ENCODE assay signal across 8 mouse cellular contexts in the genomic region with DNA sequence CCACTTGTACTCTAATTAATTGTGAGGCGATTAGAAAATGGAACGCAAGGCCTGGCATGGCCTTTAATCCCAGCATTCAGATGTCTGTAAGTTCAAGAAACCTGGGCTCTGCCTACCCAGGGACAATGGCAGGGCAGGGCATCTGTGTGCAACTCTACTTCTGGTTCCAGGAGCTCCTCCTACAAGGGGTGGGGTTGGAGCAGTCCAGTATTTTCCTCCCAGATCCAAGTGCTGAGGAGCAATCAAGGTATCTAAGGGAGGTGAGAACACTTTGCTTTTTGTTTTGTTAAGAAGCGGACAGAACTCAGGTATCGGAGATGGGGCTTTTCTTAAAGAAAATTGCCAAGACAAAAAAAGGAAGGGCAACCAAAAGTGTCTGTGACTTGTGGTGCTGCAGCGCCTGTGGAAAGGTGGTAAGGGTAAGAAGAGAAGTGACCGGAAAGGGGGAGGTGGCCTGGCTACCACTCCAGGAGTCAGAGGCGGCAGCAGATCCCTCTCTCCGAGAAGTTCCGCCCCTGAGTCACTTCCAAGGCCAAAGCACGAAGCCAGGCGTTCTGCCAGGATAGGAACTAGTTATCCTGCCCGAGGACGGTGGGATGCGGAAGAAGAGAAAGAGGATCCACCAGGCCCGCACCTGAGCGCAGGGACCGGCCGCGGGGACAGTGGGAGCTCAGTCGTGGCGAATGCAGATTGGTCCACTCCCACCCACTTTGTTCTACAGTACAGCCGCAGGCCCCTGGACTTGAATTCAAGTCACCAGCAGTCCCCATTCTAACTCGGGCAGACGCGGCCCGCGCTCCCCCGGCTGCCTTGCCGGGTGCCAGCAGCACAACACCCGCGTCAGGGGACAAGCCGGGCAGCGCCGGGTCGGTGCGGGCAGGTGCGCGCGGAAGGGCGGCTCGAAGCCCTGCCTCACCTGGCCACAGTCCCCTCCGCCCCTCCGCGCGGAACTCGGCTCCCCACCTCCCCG. TPM values are rescaled to one million over a fixed set of nuclear protein-coding genes. Genes with fewer than 3 reads are reported as not detected.
DNase-seq lines count a peak whose midpoint lies in the region; ATAC-seq and TF ChIP-seq lines count a peak whose summit lies in the region.

No protein-coding gene starts in this region.

- ATAC-seq in kidney, embryonic 14.5 days (ENCODE audit: low FRiP score, low TSS enrichment) = peak; percentile 33

- peaks cover 4% of the 10 kb centered on the region; the same call in 1 of the 2 replicates for H3K4me1 ChIP-seq in kidney, embryonic 14.5 days (ENCODE audit: control insufficient read depth, insufficient read depth, low read length)
- peaks cover 26% of the 10 kb centered on the region for H3K4me1 ChIP-seq in small intestine, adult 2 months (ENCODE audit: control insufficient read depth, insufficient read depth, insufficient read length, low read length)

- H3K9ac ChIP-seq in kidney, embryonic 14.5 days (ENCODE audit: low read depth, low read length) = peak overlapping the region; percentile 72

- WGBS in kidney, embryonic 14.5 days = 5% methylated on average over 47 of the region's 47 CpGs
- 3% methylated on average over 47 of the region's 47 CpGs for WGBS in small intestine, adult 2 months

- DNase-seq in heart, adult 18-20 months = peak; percentile 63 to 71
- no peak for DNase-seq in heart, postnatal 25 days (ENCODE audit: low spot score)
- DNase-seq in cerebellum, postnatal 10 days = peak; percentile 66 to 67
- DNase-seq in heart, adult 9 months (ENCODE audit: low spot score in 2 of 2) = peak; percentile 47 to 60
- peak; percentile 84 for DNase-seq in lung, postnatal 25 days (ENCODE audit: low spot score)
- DNase-seq in frontal cortex, postnatal 25 days (ENCODE audit: low spot score in 2 of 2) = no peak

- H3K27ac ChIP-seq in kidney, embryonic 14.5 days (ENCODE audit: low read depth, low read length) = peak overlapping the region; percentile 57
- H3K27ac ChIP-seq in small intestine, adult 2 months (ENCODE audit: insufficient read depth, low read depth, low read length) = peak overlapping the region; percentile 98

- no peak for TF ChIP-seq CTCF in small intestine, adult 2 months (IDR thresholded peaks at IDR 0.05; ENCODE audit: extremely low read depth, insufficient read length, insufficient replicate concordance, low read depth, low read length)

- intact Hi-C loops in heart, postnatal 25 days (cut with DNase I) = no loop called here

- H3K36me3 ChIP-seq in kidney, embryonic 14.5 days (ENCODE audit: control insufficient read depth, insufficient read depth, low read length) = no peaks in the 10 kb centered on the region
- no peaks in the 10 kb centered on the region for H3K36me3 ChIP-seq in small intestine, adult 2 months (ENCODE audit: control insufficient read depth, insufficient read depth, low read length)

- peaks cover 4% of the 10 kb centered on the region for H3K27me3 ChIP-seq in kidney, embryonic 14.5 days (ENCODE audit: control insufficient read depth, insufficient read depth, low read length)
- H3K27me3 ChIP-seq in small intestine, adult 2 months (ENCODE audit: control insufficient read depth, insufficient read depth, low read length) = no peaks in the 10 kb centered on the region

- H3K4me3 ChIP-seq in kidney, embryonic 14.5 days (ENCODE audit: low read length) = peak overlapping the region; percentile 70
- H3K4me3 ChIP-seq in small intestine, adult 2 months (ENCODE audit: low read depth, low read length) = peak overlapping the region; percentile 82

- no peaks in the 10 kb centered on the region for H3K9me3 ChIP-seq in kidney, embryonic 14.5 days (ENCODE audit: control insufficient read depth, low read length)

- peak overlapping the region; percentile 85 for H3K4me2 ChIP-seq in kidney, embryonic 14.5 days (replicated peaks; ENCODE audit: low read depth, low read length)

- TF ChIP-seq POLR2A in small intestine, adult 2 months (IDR thresholded peaks at IDR 0.05; ENCODE audit: low read depth, low read length) = peak; percentile 40; the same call in 1 of the 2 replicates

RNA-seq across cellular contexts. Expression of gene Cyb561, which starts 9.7 kb away (rescaled TPM):
- 1 to 10 TPM; 6.9 to 9.0 TPM for total RNA-seq in heart, adult 18-20 months (2021)
- total RNA-seq in heart, postnatal 25 days (2021) = 10 to 100 TPM in 1 of 2 experiments, 1 to 10 TPM in 1; 7.9 to 11.9 TPM
- polyA plus RNA-seq in kidney, embryonic 14.5 days (2014; fragmentation: Nextera tagmentation; extraction: Ambion mirVana) = 16.9 and 25.2 TPM in 2 replicates
- 36.2 and 56.3 TPM in 2 replicates for polyA plus RNA-seq in small intestine, adult 2 months (2012; rRNA removed)

RNA-seq across cellular contexts. Expression of gene Ace, which starts 24.3 kb away (rescaled TPM):
- 10 to 100 TPM; 22.2 to 25.1 TPM for total RNA-seq in heart, adult 18-20 months (2021)
- 10 to 100 TPM; 25.2 to 26.9 TPM for total RNA-seq in heart, postnatal 25 days (2021)
- polyA plus RNA-seq in kidney, embryonic 14.5 days (2014; fragmentation: Nextera tagmentation; extraction: Ambion mirVana) = 1.4 and 4.8 TPM in 2 replicates
- 176 and 892 TPM in 2 replicates for polyA plus RNA-seq in small intestine, adult 2 months (2012; rRNA removed)

RNA-seq across cellular contexts. Expression of gene Ace3, which starts 51.1 kb away (rescaled TPM):
- total RNA-seq in heart, adult 18-20 months (2021) = not detected
- not detected for total RNA-seq in heart, postnatal 25 days (2021)
- polyA plus RNA-seq in kidney, embryonic 14.5 days (2014; fragmentation: Nextera tagmentation; extraction: Ambion mirVana) = not detected in 2 replicates
- polyA plus RNA-seq in small intestine, adult 2 months (2012; rRNA removed) = not detected in 2 replicates

Comparison
In these comparisons a context has a peak if more than half of its experiments do, and no peak if none do; other contexts are left out.
1. DNase-seq: peak in heart, adult 18-20 months (2 of 2), cerebellum, postnatal 10 days (2 of 2), heart, adult 9 months (2 of 2) and lung, postnatal 25 days (single experiment); none in heart, postnatal 25 days (single experiment) and frontal cortex, postnatal 25 days (0 of 2).